Mouse (Mus musculus): ENCODE data around the gene Samd4b. TPM values are rescaled to one million over a fixed set of nuclear protein-coding genes. Genes with fewer than 3 reads are reported as not detected.

Gene Samd4b
- polyA plus RNA-seq (2014; fragmentation: Nextera tagmentation; extraction: Ambion mirVana), result 27.2 and 29.5 TPM in 2 replicates

- DNase-seq (peak; percentile 99), ATAC-seq (ENCODE audit: low FRiP score, low TSS enrichment) (peak; percentile 95)
- Histone ChIP-seq H3K9ac (replicated peaks; ENCODE audit: low read length) (peak within 1 kb of the TSS; percentile 62), H3K4me2 (ENCODE audit: low read length) (peak within 1 kb of the TSS; percentile 90), H3K27ac (replicated peaks; ENCODE audit: low read depth, low read length) (peak within 1 kb of the TSS; percentile 89), H3K27me3 (ENCODE audit: control insufficient read depth, insufficient read depth, low read length) (no peaks in the 10 kb centered on the region), H3K4me3 (replicated peaks; ENCODE audit: low read depth, low read length) (peak within 1 kb of the TSS; percentile 65), H3K36me3 (ENCODE audit: control insufficient read depth, insufficient read depth, low read length) (no peaks in the 10 kb centered on the region), H3K9me3 (ENCODE audit: control insufficient read depth, low read length) (no peaks in the 10 kb centered on the region), H3K4me1 (ENCODE audit: control insufficient read depth, insufficient read depth, low read length) (peaks cover 17% of the 10 kb centered on the region)
- WGBS, result under 1% methylated on average over 66 of the region's 66 CpGs
Observed at GRCm38 (mm10) chr7:28597642-28598446, at the start of gene Samd4b, which contains the start of gene Pak4. Samd4b (minus strand) TSS chr7:28598144. Pak4 (minus strand) TSS chr7:28598185.

- 54% methylated on average over 7 of the region's 7 CpGs for WGBS
- no peaks in the 10 kb centered on the region for H3K27me3 ChIP-seq (ENCODE audit: control insufficient read depth, insufficient read depth, low read length)
- H3K36me3 ChIP-seq (ENCODE audit: control insufficient read depth, insufficient read depth, low read length), result no peaks in the 10 kb centered on the region
- no peaks in the 10 kb centered on the region for H3K9me3 ChIP-seq (ENCODE audit: control insufficient read depth, low read length)
- H3K9ac ChIP-seq (replicated peaks; ENCODE audit: low read length), result no peak overlapping the region
- H3K4me1 ChIP-seq (ENCODE audit: control insufficient read depth, insufficient read depth, low read length), result no peaks in the 10 kb centered on the region
- ATAC-seq (ENCODE audit: low FRiP score, low TSS enrichment) (no peak), DNase-seq (no peak)
- H3K4me3 ChIP-seq (replicated peaks; ENCODE audit: low read depth, low read length), result no peak overlapping the region
- H3K27ac ChIP-seq (replicated peaks; ENCODE audit: low read depth, low read length), result no peak overlapping the region
- H3K4me2 ChIP-seq (ENCODE audit: low read length), result no peak overlapping the region
Observed at GRCm38 (mm10) chr7:28647016-28647415, 49.1 kb upstream of the Samd4b start.

- Histone ChIP-seq H3K9me3 (ENCODE audit: control insufficient read depth, low read length) (no peaks in the 10 kb centered on the region), H3K36me3 (ENCODE audit: control insufficient read depth, insufficient read depth, low read length) (no peaks in the 10 kb centered on the region), H3K9ac (replicated peaks; ENCODE audit: low read length) (no peak overlapping the region), H3K27ac (replicated peaks; ENCODE audit: low read depth, low read length) (no peak overlapping the region), H3K4me2 (ENCODE audit: low read length) (no peak overlapping the region), H3K4me1 (ENCODE audit: control insufficient read depth, insufficient read depth, low read length) (no peaks in the 10 kb centered on the region), H3K4me3 (replicated peaks; ENCODE audit: low read depth, low read length) (no peak overlapping the region), H3K27me3 (ENCODE audit: control insufficient read depth, insufficient read depth, low read length) (no peaks in the 10 kb centered on the region)
- WGBS, result 93% methylated on average over 2 of the region's 2 CpGs
- ATAC-seq (ENCODE audit: low FRiP score, low TSS enrichment), result no peak
- no peak for DNase-seq
Observed at GRCm38 (mm10) chr7:28645947-28646475, 48.1 kb upstream of the Samd4b start.

- DNase-seq (no peak), ATAC-seq (ENCODE audit: low FRiP score, low TSS enrichment) (no peak)
- H3K4me2 ChIP-seq (ENCODE audit: low read length), result no peak overlapping the region
- no peaks in the 10 kb centered on the region for H3K9me3 ChIP-seq (ENCODE audit: control insufficient read depth, low read length)
- 36% methylated on average over 6 of the region's 6 CpGs for WGBS
- no peaks in the 10 kb centered on the region for H3K36me3 ChIP-seq (ENCODE audit: control insufficient read depth, insufficient read depth, low read length)
- no peak overlapping the region for H3K4me3 ChIP-seq (replicated peaks; ENCODE audit: low read depth, low read length)
- no peaks in the 10 kb centered on the region for H3K4me1 ChIP-seq (ENCODE audit: control insufficient read depth, insufficient read depth, low read length)
- H3K9ac ChIP-seq (replicated peaks; ENCODE audit: low read length), result no peak overlapping the region
- no peak overlapping the region for H3K27ac ChIP-seq (replicated peaks; ENCODE audit: low read depth, low read length)
- no peaks in the 10 kb centered on the region for H3K27me3 ChIP-seq (ENCODE audit: control insufficient read depth, insufficient read depth, low read length)
Observed at GRCm38 (mm10) chr7:28645366-28645765, 47.4 kb upstream of the Samd4b start.

- Histone ChIP-seq H3K4me3 (replicated peaks; ENCODE audit: low read depth, low read length) (no peak overlapping the region), H3K36me3 (ENCODE audit: control insufficient read depth, insufficient read depth, low read length) (no peaks in the 10 kb centered on the region), H3K9me3 (ENCODE audit: control insufficient read depth, low read length) (no peaks in the 10 kb centered on the region), H3K27ac (replicated peaks; ENCODE audit: low read depth, low read length) (no peak overlapping the region), H3K9ac (replicated peaks; ENCODE audit: low read length) (no peak overlapping the region), H3K4me1 (ENCODE audit: control insufficient read depth, insufficient read depth, low read length) (no peaks in the 10 kb centered on the region), H3K4me2 (ENCODE audit: low read length) (no peak overlapping the region), H3K27me3 (ENCODE audit: control insufficient read depth, insufficient read depth, low read length) (no peaks in the 10 kb centered on the region)
- ATAC-seq (ENCODE audit: low FRiP score, low TSS enrichment) (no peak), DNase-seq (no peak)
- WGBS, result 92% methylated on average over 8 of the region's 8 CpGs
Observed at GRCm38 (mm10) chr7:28641546-28641945, 43.6 kb upstream of the Samd4b start.

- Histone ChIP-seq H3K9me3 (ENCODE audit: control insufficient read depth, low read length) (no peaks in the 10 kb centered on the region), H3K4me3 (replicated peaks; ENCODE audit: low read depth, low read length) (no peak overlapping the region), H3K27ac (replicated peaks; ENCODE audit: low read depth, low read length) (no peak overlapping the region), H3K9ac (replicated peaks; ENCODE audit: low read length) (no peak overlapping the region), H3K27me3 (ENCODE audit: control insufficient read depth, insufficient read depth, low read length) (no peaks in the 10 kb centered on the region), H3K4me1 (ENCODE audit: control insufficient read depth, insufficient read depth, low read length) (no peaks in the 10 kb centered on the region), H3K36me3 (ENCODE audit: control insufficient read depth, insufficient read depth, low read length) (no peaks in the 10 kb centered on the region), H3K4me2 (ENCODE audit: low read length) (no peak overlapping the region)
- WGBS, result 29% methylated on average over 8 of the region's 8 CpGs
- DNase-seq, result no peak
- no peak for ATAC-seq (ENCODE audit: low FRiP score, low TSS enrichment)
Observed at GRCm38 (mm10) chr7:28637511-28637910, 39.6 kb upstream of the Samd4b start.

- H3K4me2 ChIP-seq (ENCODE audit: low read length), result no peak overlapping the region
- no peak overlapping the region for H3K4me3 ChIP-seq (replicated peaks; ENCODE audit: low read depth, low read length)
- peaks cover 19% of the 10 kb centered on the region for H3K27me3 ChIP-seq (ENCODE audit: control insufficient read depth, insufficient read depth, low read length)
- DNase-seq (no peak), ATAC-seq (ENCODE audit: low FRiP score, low TSS enrichment) (no peak)
- H3K36me3 ChIP-seq (ENCODE audit: control insufficient read depth, insufficient read depth, low read length), result no peaks in the 10 kb centered on the region
- peaks cover 6% of the 10 kb centered on the region; the same call in 1 of the 2 replicates for H3K4me1 ChIP-seq (ENCODE audit: control insufficient read depth, insufficient read depth, low read length)
- WGBS, result 82% methylated on average over 4 of the region's 4 CpGs
- no peak overlapping the region for H3K27ac ChIP-seq (replicated peaks; ENCODE audit: low read depth, low read length)
- H3K9me3 ChIP-seq (ENCODE audit: control insufficient read depth, low read length), result no peaks in the 10 kb centered on the region
- no peak overlapping the region for H3K9ac ChIP-seq (replicated peaks; ENCODE audit: low read length)
Observed at GRCm38 (mm10) chr7:28634128-28634527, 36.2 kb upstream of the Samd4b start.

GRCm38 (mm10) chr7:28631073-28631472 is 33.1 kb upstream of the Samd4b start, which contains the start of gene Acp7:
Acp7 (minus strand) TSS chr7:28631332.
- WGBS, result 34% methylated on average over 10 of the region's 10 CpGs

More at GRCm38 (mm10) chr7:28631073-28631472, 33.1 kb upstream of the Samd4b start, which contains the start of gene Acp7:
- no peaks in the 10 kb centered on the region for H3K36me3 ChIP-seq (ENCODE audit: control insufficient read depth, insufficient read depth, low read length)
- H3K4me1 ChIP-seq (ENCODE audit: control insufficient read depth, insufficient read depth, low read length), result peaks cover 6% of the 10 kb centered on the region; the same call in 1 of the 2 replicates
- H3K9ac ChIP-seq (replicated peaks; ENCODE audit: low read length), result no peak within 1 kb of the TSS
- H3K9me3 ChIP-seq (ENCODE audit: control insufficient read depth, low read length), result no peaks in the 10 kb centered on the region
- peaks cover 24% of the 10 kb centered on the region for H3K27me3 ChIP-seq (ENCODE audit: control insufficient read depth, insufficient read depth, low read length)
- H3K4me2 ChIP-seq (ENCODE audit: low read length), result peak within 1 kb of the TSS; percentile 46
- DNase-seq (no peak), ATAC-seq (ENCODE audit: low FRiP score, low TSS enrichment) (no peak)
- H3K4me3 ChIP-seq (replicated peaks; ENCODE audit: low read depth, low read length), result peak within 1 kb of the TSS; percentile 25
- no peak within 1 kb of the TSS for H3K27ac ChIP-seq (replicated peaks; ENCODE audit: low read depth, low read length)
